Comparison of ENCODE assay signal across 8 mouse cellular contexts in genomic region chr4:136832559-136833232, GRCm38 (mm10). TPM values are rescaled to one million over a fixed set of nuclear protein-coding genes. Genes with fewer than 3 reads are reported as not detected.
DNase-seq lines count a peak whose midpoint lies in the region; ATAC-seq lines count a peak whose summit lies in the region.
"Had no signal": no experiment of that assay in that cellular context is flagged by ENCODE, and none has a peak within 500 bp of the region (broad histone marks: within the 10 kb centered on the region; RNA-seq: fewer than 3 reads in every experiment).

No protein-coding gene starts in this region.

- peaks cover 82% of the 10 kb centered on the region for H3K4me1 ChIP-seq in neural tube, embryonic 12.5 days
- H3K4me1 ChIP-seq in forebrain, embryonic 15.5 days = peaks cover 71% of the 10 kb centered on the region
- H3K4me1 ChIP-seq in liver, embryonic 12.5 days = peaks cover 23% of the 10 kb centered on the region

- 0 out of 2 replicates have a peak overlapping the region, but pooled peaks have one; percentile 10 for H3K9ac ChIP-seq in neural tube, embryonic 12.5 days
- 0 out of 2 replicates have a peak overlapping the region, but pooled peaks have one; percentile 92 for H3K9ac ChIP-seq in forebrain, embryonic 15.5 days (replicated peaks)
- no peak overlapping the region for H3K9ac ChIP-seq in liver, embryonic 12.5 days

- no peak for DNase-seq in neural tube, embryonic 10.5 days (ENCODE audit: extremely low spot score, low spot score)
- peak; percentile 45 for DNase-seq in thymus, postnatal 25 days
- DNase-seq in heart, postnatal 14 days = no peak
- DNase-seq: kidney, adult 11 months had no signal

- peak overlapping the region; percentile 92 for H3K4me2 ChIP-seq in neural tube, embryonic 12.5 days (replicated peaks)
- H3K4me2 ChIP-seq in forebrain, embryonic 15.5 days (replicated peaks) = peak overlapping the region; percentile 85
- no peak overlapping the region for H3K4me2 ChIP-seq in liver, embryonic 12.5 days

- no peak overlapping the region for H3K27ac ChIP-seq in neural tube, embryonic 12.5 days
- no peak overlapping the region for H3K27ac ChIP-seq in forebrain, embryonic 15.5 days (replicated peaks)
- H3K27ac ChIP-seq in liver, embryonic 12.5 days = no peak overlapping the region

- whole genome bisulfite sequencing in neural tube, embryonic 12.5 days = 64% methylated on average over 16 of the region's 16 CpGs
- 74% methylated on average over 16 of the region's 16 CpGs for WGBS in forebrain, embryonic 15.5 days
- WGBS in liver, embryonic 12.5 days (ENCODE audit: insufficient replicate concordance) = 45% methylated on average over 16 of the region's 16 CpGs

- no peaks in the 10 kb centered on the region for H3K9me3 ChIP-seq in neural tube, embryonic 12.5 days
- H3K9me3 ChIP-seq in forebrain, embryonic 15.5 days = no peaks in the 10 kb centered on the region
- no peaks in the 10 kb centered on the region for H3K9me3 ChIP-seq in liver, embryonic 12.5 days (replicated peaks)

- H3K27me3 ChIP-seq in neural tube, embryonic 12.5 days (replicated peaks) = no peaks in the 10 kb centered on the region
- no peaks in the 10 kb centered on the region for H3K27me3 ChIP-seq in forebrain, embryonic 15.5 days
- H3K27me3 ChIP-seq in liver, embryonic 12.5 days (replicated peaks) = peaks cover 100% of the 10 kb centered on the region

- intact Hi-C loops in heart, postnatal 14 days (cut with DNase I) = no loop called here

- no peak overlapping the region for H3K4me3 ChIP-seq in neural tube, embryonic 12.5 days
- H3K4me3 ChIP-seq in forebrain, embryonic 15.5 days = 0 out of 2 replicates have a peak overlapping the region, but pooled peaks have one; percentile 1
- H3K4me3 ChIP-seq in liver, embryonic 12.5 days = no peak overlapping the region

- no peak for ATAC-seq in neural tube, embryonic 12.5 days (ENCODE audit: low FRiP score, low read depth)
- no peak for ATAC-seq in forebrain, embryonic 15.5 days (replicated peaks)
- peak; percentile 70 for ATAC-seq in megakaryocyte, adult 5-6 weeks (ENCODE audit: poor library complexity, severe bottlenecking)
- no peak for ATAC-seq in liver, embryonic 12.5 days

- peaks cover 2% of the 10 kb centered on the region; the same call in 1 of the 2 replicates for H3K36me3 ChIP-seq in neural tube, embryonic 12.5 days
- H3K36me3 ChIP-seq in forebrain, embryonic 15.5 days = no peaks in the 10 kb centered on the region
- H3K36me3 ChIP-seq in liver, embryonic 12.5 days = no peaks in the 10 kb centered on the region

RNA-seq across cellular contexts. Expression of gene Ephb2, which starts 3.1 kb away (rescaled TPM):
- polyA plus RNA-seq in neural tube, embryonic 12.5 days (2016; fragmentation: Nextera tagmentation; extraction: Ambion mirVana) = 22.0 and 30.3 TPM in 2 replicates
- polyA plus RNA-seq in forebrain, embryonic 15.5 days (2015; fragmentation: Nextera tagmentation; extraction: Ambion mirVana) = 18.9 and 20.4 TPM in 2 replicates
- 1.1 and 1.4 TPM in 2 replicates for total RNA-seq in megakaryocyte, adult 5-6 weeks (2015)
- total RNA-seq in megakaryocyte, adult 5-6 weeks (2017) = 0.77 and 1.2 TPM in 2 replicates
- polyA plus RNA-seq in liver, embryonic 12.5 days (2016; fragmentation: Nextera tagmentation; extraction: Ambion mirVana) = 1.4 and 1.7 TPM in 2 replicates
- 1 to 10 TPM in 1 of 2 experiments, under 1 TPM in 1; 0.81 to 1.1 TPM for total RNA-seq in heart, postnatal 14 days (2021)

RNA-seq across cellular contexts. Expression of gene C1qb, which starts 53.3 kb away (rescaled TPM):
- polyA plus RNA-seq in neural tube, embryonic 12.5 days (2016; fragmentation: Nextera tagmentation; extraction: Ambion mirVana) = 32.6 and 34.9 TPM in 2 replicates
- polyA plus RNA-seq in forebrain, embryonic 15.5 days (2015; fragmentation: Nextera tagmentation; extraction: Ambion mirVana) = 28.2 and 30.5 TPM in 2 replicates
- total RNA-seq in megakaryocyte, adult 5-6 weeks (2015) = 2.2 and 3.3 TPM in 2 replicates
- total RNA-seq in megakaryocyte, adult 5-6 weeks (2017) = 1.9 and 2.2 TPM in 2 replicates
- polyA plus RNA-seq in liver, embryonic 12.5 days (2016; fragmentation: Nextera tagmentation; extraction: Ambion mirVana) = 53.1 and 54.6 TPM in 2 replicates
- total RNA-seq in heart, postnatal 14 days (2021) = 10 to 100 TPM; 41.6 to 44.7 TPM
